Mouse (Mus musculus): ENCODE results near the gene Cdc34b. TPM values are rescaled to one million over a fixed set of nuclear protein-coding genes. Genes with fewer than 3 reads are reported as not detected.

The Cdc34b gene
- total and polyA plus RNA-seq, 3 experiments, result 0.21 TPM; not detected in 2

- TF ChIP-seq KAT2A (IDR thresholded peaks at IDR 0.05; ENCODE audit: insufficient replicate concordance, low read length), result no peak
- no peak for TF ChIP-seq POLR2A (IDR thresholded peaks at IDR 0.05; ENCODE audit: low read depth, low read length)
- no peak for TF ChIP-seq JUN (IDR thresholded peaks at IDR 0.05; ENCODE audit: insufficient read depth, low read depth, low read length)
- no peak for TF ChIP-seq ZKSCAN1 (IDR thresholded peaks at IDR 0.05; ENCODE audit: borderline replicate concordance, low read depth, low read length)
- peak; percentile 31; the same call in 1 of the 2 replicates for TF ChIP-seq NELFE (IDR thresholded peaks at IDR 0.05; ENCODE audit: low read depth, low read length)
- no peak for TF ChIP-seq ETS1 (conservative IDR thresholded peaks at IDR 0.05; ENCODE audit: low read depth, low read length)
- no peak for TF ChIP-seq HCFC1 (IDR thresholded peaks at IDR 0.05; ENCODE audit: low read depth, low read length)
- TF ChIP-seq UBTF (IDR thresholded peaks at IDR 0.05; ENCODE audit: low read depth, low read length), result no peak
- no peak for TF ChIP-seq ZNF384 (IDR thresholded peaks at IDR 0.05; ENCODE audit: low read depth, low read length)
- TF ChIP-seq TBP (conservative IDR thresholded peaks at IDR 0.05; ENCODE audit: low read depth, low read length), result no peak
- TF ChIP-seq ZMIZ1 (IDR thresholded peaks at IDR 0.05; ENCODE audit: low read depth, low read length), result no peak
- peak; percentile 56; the same call in 1 of the 2 replicates for TF ChIP-seq ZC3H11A (IDR thresholded peaks at IDR 0.05; ENCODE audit: low read depth, low read length)
- TF ChIP-seq JUND (conservative IDR thresholded peaks at IDR 0.05; ENCODE audit: low read depth, low read length), result no peak
- no peak for TF ChIP-seq USF2 (conservative IDR thresholded peaks at IDR 0.05; ENCODE audit: low read depth, low read length)
- peak; percentile 37 to 97 for TF ChIP-seq CTCF (conservative IDR thresholded peaks at IDR 0.05 in 1 of 2, IDR thresholded peaks at IDR 0.05 in 1 of 2; ENCODE audit: low read depth in 2 of 2, low read length in 2 of 2)
Observed at GRCm38 (mm10) chr11:94716754-94717153, 24.8 kb upstream of the Cdc34b start (continued).

GRCm38 (mm10) chr11:94717239-94717638, 24.3 kb upstream of the Cdc34b start:
- peaks cover 13% of the 10 kb centered on the region for H3K27me3 ChIP-seq (replicated peaks)
- no peak overlapping the region for H3K4me3 ChIP-seq (replicated peaks in 1 of 3; ENCODE audit: low read depth in 2 of 3, low read length in 2 of 3, poor library complexity in 1 of 3)

More at GRCm38 (mm10) chr11:94717239-94717638, 24.3 kb upstream of the Cdc34b start:
- no peak for DNase-seq (ENCODE audit: extremely low read depth)
- TF ChIP-seq POLR2AphosphoS2 (IDR thresholded peaks at IDR 0.05; ENCODE audit: low read depth, low read length) (no peak), NELFE (IDR thresholded peaks at IDR 0.05; ENCODE audit: low read depth, low read length) (no peak), HCFC1 (IDR thresholded peaks at IDR 0.05; ENCODE audit: low read depth, low read length) (no peak), SIN3A (IDR thresholded peaks at IDR 0.05; ENCODE audit: low read length) (no peak), EP300 (IDR thresholded peaks at IDR 0.05; ENCODE audit: low read length) (no peak), CHD2 (IDR thresholded peaks at IDR 0.05; ENCODE audit: low read length) (no peak), CTCF (conservative IDR thresholded peaks at IDR 0.05 in 1 of 2, IDR thresholded peaks at IDR 0.05 in 1 of 2; ENCODE audit: low read depth in 2 of 2, low read length in 2 of 2) (no peak), ELF1 (IDR thresholded peaks at IDR 0.05; ENCODE audit: low read depth, low read length) (no peak), TBP (conservative IDR thresholded peaks at IDR 0.05; ENCODE audit: low read depth, low read length) (no peak), RAD21 (IDR thresholded peaks at IDR 0.05; ENCODE audit: low read depth, low read length) (no peak), ZKSCAN1 (IDR thresholded peaks at IDR 0.05; ENCODE audit: borderline replicate concordance, low read depth, low read length) (no peak), MYC (IDR thresholded peaks at IDR 0.05; ENCODE audit: low read depth, low read length) (no peak), ETS1 (conservative IDR thresholded peaks at IDR 0.05; ENCODE audit: low read depth, low read length) (no peak), MAX (IDR thresholded peaks at IDR 0.05; ENCODE audit: low read length) (no peak)
- H3K4me1 ChIP-seq (ENCODE audit: control insufficient read depth in 1 of 2, insufficient read depth in 2 of 2), result peaks cover 0 to 20% of the 10 kb centered on the region in 2 experiments; a peak in 3 of 4 replicates
- H3K36me3 ChIP-seq (replicated peaks in 1 of 2; ENCODE audit: control insufficient read depth in 1 of 2, insufficient read depth in 1 of 2, low read length in 1 of 2), result no peaks in the 10 kb centered on the region
- H3K27ac ChIP-seq (ENCODE audit: insufficient read depth, low read depth), result no peak overlapping the region
- peaks cover 9% of the 10 kb centered on the region for H3K9me3 ChIP-seq (replicated peaks; ENCODE audit: low read length)
- in situ Hi-C loops (cut with MboI; ENCODE audit: low pct_ligation_motif_present, low pct_unique_long_range_greater_than_20kb, low sequenced_read_pairs) (loop anchor here (5.0 kb wide), 1 partner anchor 65 kb away; the partner anchor contains the start of genes Eme1 and Mrpl27), dilution Hi-C loops (cut with MboI; ENCODE audit: extremely low pct_ligation_motif_present, extremely low pct_unique_long_range_greater_than_20kb, low sequenced_read_pairs) (no loop called here)
- no peaks in the 10 kb centered on the region for H3K79me2 ChIP-seq (replicated peaks; ENCODE audit: control insufficient read depth, extremely low read depth, insufficient read depth, poor library complexity, severe bottlenecking)
- no peak overlapping the region for H3K9ac ChIP-seq (ENCODE audit: insufficient read depth, low read depth)
- H3K4me2 ChIP-seq (ENCODE audit: insufficient read depth, low read depth, poor library complexity, severe bottlenecking), result 0 out of 2 replicates have a peak overlapping the region, but pooled peaks have one; percentile 68

Measured in CH12.LX (cell line).